ENCODE assay signal across 16 mouse cellular contexts in the genomic region with DNA sequence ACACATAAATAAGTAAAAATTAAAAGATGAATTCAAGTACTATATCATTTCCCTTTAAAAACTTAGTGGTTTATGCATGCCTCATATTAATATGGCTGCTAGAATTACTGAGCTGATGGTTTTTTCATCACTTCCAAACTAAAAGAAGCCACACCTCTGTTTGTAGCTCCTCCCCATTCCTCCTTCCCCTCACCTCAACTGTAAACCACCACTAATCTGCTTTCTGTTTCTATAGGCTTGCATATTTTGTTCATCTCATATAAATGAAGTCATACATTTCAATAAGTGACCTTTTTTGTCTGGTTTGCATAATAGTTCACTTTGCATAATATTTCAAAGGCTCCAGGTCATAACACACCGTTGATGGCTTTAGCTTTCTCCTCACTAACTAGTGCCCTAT.
"Had no signal": no experiment of that assay in that cellular context is flagged by ENCODE, and none has a peak within 500 bp of the region (broad histone marks: within the 10 kb centered on the region; RNA-seq: fewer than 3 reads in every experiment).

No protein-coding gene starts in this region.

- DNase-seq: kidney, adult 18-20 months; kidney, postnatal 25 days; layer of hippocampus, adult 9-11 months; liver, embryonic 13.5 days; lung, adult 2 months; lung, postnatal 36 days; midbrain, embryonic 14.5 days; retina, postnatal 1 day; thymus, adult 2 months; thymus, postnatal 14 days; thymus, postnatal 4 days had no signal

- H3K27ac ChIP-seq: kidney, postnatal 0 days; layer of hippocampus, adult 2 months; left cerebral cortex, adult 2 months; liver, embryonic 13.5 days; stomach, postnatal 0 days had no signal

- H3K27me3 ChIP-seq: liver, embryonic 13.5 days had no signal

- H3K9me3 ChIP-seq: liver, embryonic 13.5 days had no signal

- H3K4me1 ChIP-seq: liver, embryonic 13.5 days had no signal

- H3K4me2 ChIP-seq: liver, embryonic 13.5 days; midbrain, embryonic 11.5 days had no signal

- H3K4me3 ChIP-seq: layer of hippocampus, adult 2 months; left cerebral cortex, adult 2 months; liver, embryonic 13.5 days had no signal

- H3K9ac ChIP-seq: liver, embryonic 13.5 days had no signal

- H3K36me3 ChIP-seq: liver, embryonic 13.5 days had no signal
